Mouse (Mus musculus) bone marrow macrophage, adult 2 months (primary cell): ENCODE measurements at regions not wholly inside any gene's neighbourhood (a gene's known extent, or its start where the extent isn't known, plus 50 kb on each side); places are given as distances from the start of the nearest gene placed in this dataset.

Experiments used
- CTCF ChIP-seq: IDR thresholded peaks from 2 replicates; pipeline ENCODE4 v1.5.1; 2012; ENCODE audit warnings: low read depth, mild to moderate bottlenecking, low read length, moderate library complexity
- POLR2A ChIP-seq: IDR thresholded peaks from 2 replicates; pipeline ENCODE4 v1.6.1; 2012; ENCODE audit warnings: mild to moderate bottlenecking, low read depth, low read length, borderline replicate concordance

DNA sequence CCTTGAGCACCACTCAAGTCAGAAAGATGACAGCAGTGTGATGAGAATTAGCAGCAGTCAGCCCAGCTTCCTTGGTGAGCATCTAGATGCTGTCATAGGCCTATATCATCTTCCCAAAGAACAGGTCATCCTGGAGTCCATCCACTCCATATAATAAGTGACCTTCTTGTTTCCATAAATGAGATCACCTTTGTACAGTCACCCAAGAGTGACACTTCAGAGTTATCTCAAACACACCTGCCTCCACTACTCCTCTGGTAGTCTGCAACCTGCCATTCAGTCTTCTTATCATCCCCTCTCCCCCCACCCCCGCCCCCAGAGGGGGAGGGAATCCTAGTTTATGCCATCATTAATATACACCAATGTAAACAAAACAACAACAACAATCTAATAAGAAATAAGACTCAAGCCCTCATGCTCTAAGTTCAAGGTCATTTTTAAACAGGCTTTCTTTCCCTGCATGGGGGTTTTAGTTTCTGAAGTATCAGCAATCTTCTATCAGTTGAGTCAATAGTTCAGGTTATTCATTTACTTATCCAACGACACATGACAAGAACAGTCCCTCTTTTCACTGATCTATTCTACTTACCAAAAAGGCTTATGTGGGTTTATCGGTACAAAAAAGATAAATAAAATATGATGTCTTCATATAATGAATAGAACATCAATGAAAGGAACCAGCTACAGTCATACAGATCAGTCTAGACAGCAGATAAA is 153.2 kb upstream of the Klf7 start:
- TF ChIP-seq POLR2A: no peak
- TF ChIP-seq CTCF: no peak
